ENCODE assay signal across 10 mouse cellular contexts in the genomic region with DNA sequence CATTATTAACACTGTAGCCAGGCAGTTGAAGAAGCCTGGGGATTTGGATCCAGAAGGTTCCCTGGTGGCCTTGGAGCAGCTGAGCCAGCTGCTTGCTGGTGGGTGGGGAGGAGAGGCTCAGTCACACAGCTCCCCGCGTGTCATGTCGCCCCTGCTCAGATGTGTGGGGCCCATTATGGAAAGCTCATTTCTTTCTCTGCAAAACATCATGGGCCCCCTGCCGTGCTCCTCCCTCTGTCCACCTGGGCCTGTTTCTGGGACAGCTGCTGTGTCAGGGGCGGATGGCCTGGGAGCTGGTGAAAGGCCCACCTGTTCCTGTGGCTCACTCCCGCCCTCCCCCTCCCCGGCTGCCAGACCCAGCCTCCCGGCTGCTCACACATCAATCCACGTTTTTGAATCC. TPM values are rescaled to one million over a fixed set of nuclear protein-coding genes. Genes with fewer than 3 reads are reported as not detected.
A peak's percentile ranks its signal among the peaks of the same experiment; 100 is the strongest.
DNase-seq lines count a peak whose midpoint lies in the region; ATAC-seq and TF ChIP-seq lines count a peak whose summit lies in the region.
"Had no signal": no experiment of that assay in that cellular context is flagged by ENCODE, and none has a peak within 500 bp of the region (broad histone marks: within the 10 kb centered on the region; RNA-seq: fewer than 3 reads in every experiment).

No protein-coding gene starts in this region.

- WGBS in hindbrain, embryonic 10.5 days: 43% methylated on average over 9 of the region's 9 CpGs
- WGBS in hindbrain, embryonic 14.5 days: 22% methylated on average over 9 of the region's 9 CpGs
- WGBS in embryonic facial prominence, embryonic 15.5 days: 40% methylated on average over 9 of the region's 9 CpGs
- WGBS in limb, embryonic 13.5 days: 15% methylated on average over 9 of the region's 9 CpGs
- 46% methylated on average over 9 of the region's 9 CpGs for WGBS in thymus, adult 2 months

- no peak for DNase-seq in hindbrain, embryonic 10.5 days (ENCODE audit: low spot score)
- DNase-seq in hindbrain, embryonic 14.5 days (ENCODE audit: low spot score): no peak
- peak; percentile 44 for DNase-seq in thymus, adult 2 months
- DNase-seq in right cerebral cortex, postnatal 25 days: no peak
- no peak for DNase-seq in layer of hippocampus, postnatal 10 days (ENCODE audit: low spot score in 2 of 2)

- H3K4me3 ChIP-seq in hindbrain, embryonic 10.5 days: no peak overlapping the region
- no peak overlapping the region for H3K4me3 ChIP-seq in hindbrain, embryonic 14.5 days (replicated peaks; ENCODE audit: low read length)
- no peak overlapping the region for H3K4me3 ChIP-seq in embryonic facial prominence, embryonic 15.5 days (replicated peaks)
- no peak overlapping the region for H3K4me3 ChIP-seq in limb, embryonic 13.5 days
- H3K4me3 ChIP-seq in thymus, adult 2 months (ENCODE audit: control insufficient read depth, insufficient read depth, low read length): no peak overlapping the region
- H3K4me3 ChIP-seq: intestine, embryonic 15.5 days; layer of hippocampus, adult 2 months; liver, embryonic 12.5 days had no signal

- no peak for TF ChIP-seq CTCF in thymus, adult 2 months (IDR thresholded peaks at IDR 0.05; ENCODE audit: borderline replicate concordance, control insufficient read depth, extremely low read depth, insufficient read depth, low read length, poor library complexity)

- H3K36me3 ChIP-seq in hindbrain, embryonic 10.5 days: no peaks in the 10 kb centered on the region
- H3K36me3 ChIP-seq in hindbrain, embryonic 14.5 days (replicated peaks; ENCODE audit: control insufficient read depth, insufficient read depth): no peaks in the 10 kb centered on the region
- no peaks in the 10 kb centered on the region for H3K36me3 ChIP-seq in embryonic facial prominence, embryonic 15.5 days
- no peaks in the 10 kb centered on the region for H3K36me3 ChIP-seq in limb, embryonic 13.5 days
- H3K36me3 ChIP-seq in thymus, adult 2 months (ENCODE audit: control insufficient read depth, insufficient read depth, low read length): no peaks in the 10 kb centered on the region
- H3K36me3 ChIP-seq: intestine, embryonic 15.5 days; liver, embryonic 12.5 days had no signal

- H3K27me3 ChIP-seq in hindbrain, embryonic 10.5 days (ENCODE audit: insufficient read depth, poor library complexity, severe bottlenecking): peaks cover 26% of the 10 kb centered on the region
- no peaks in the 10 kb centered on the region for H3K27me3 ChIP-seq in hindbrain, embryonic 14.5 days (ENCODE audit: control insufficient read depth, insufficient read depth, low read length)
- peaks cover 10% of the 10 kb centered on the region; the same call in 1 of the 2 replicates for H3K27me3 ChIP-seq in embryonic facial prominence, embryonic 15.5 days
- peaks cover 5% of the 10 kb centered on the region for H3K27me3 ChIP-seq in limb, embryonic 13.5 days
- no peaks in the 10 kb centered on the region for H3K27me3 ChIP-seq in thymus, adult 2 months (ENCODE audit: control insufficient read depth, insufficient read depth, low read length)

- H3K4me1 ChIP-seq in hindbrain, embryonic 10.5 days (replicated peaks): peaks cover 63% of the 10 kb centered on the region
- H3K4me1 ChIP-seq in hindbrain, embryonic 14.5 days (replicated peaks; ENCODE audit: control insufficient read depth, insufficient read depth, low read length): peaks cover 37% of the 10 kb centered on the region
- peaks cover 43% of the 10 kb centered on the region for H3K4me1 ChIP-seq in embryonic facial prominence, embryonic 15.5 days
- H3K4me1 ChIP-seq in limb, embryonic 13.5 days: peaks cover 43% of the 10 kb centered on the region
- peaks cover 33% of the 10 kb centered on the region for H3K4me1 ChIP-seq in thymus, adult 2 months (replicated peaks; ENCODE audit: control insufficient read depth, insufficient read depth, low read length)
- H3K4me1 ChIP-seq: intestine, embryonic 15.5 days; liver, embryonic 12.5 days had no signal

- no peak overlapping the region for H3K4me2 ChIP-seq in hindbrain, embryonic 14.5 days (replicated peaks)
- H3K4me2 ChIP-seq in embryonic facial prominence, embryonic 15.5 days (replicated peaks): no peak overlapping the region
- H3K4me2 ChIP-seq in limb, embryonic 13.5 days (replicated peaks): no peak overlapping the region
- H3K4me2 ChIP-seq: intestine, embryonic 15.5 days; liver, embryonic 12.5 days had no signal

- no peak overlapping the region for H3K9ac ChIP-seq in hindbrain, embryonic 14.5 days
- H3K9ac ChIP-seq in embryonic facial prominence, embryonic 15.5 days: no peak overlapping the region
- H3K9ac ChIP-seq in limb, embryonic 13.5 days: no peak overlapping the region
- H3K9ac ChIP-seq: intestine, embryonic 15.5 days; liver, embryonic 12.5 days had no signal

- no peak for ATAC-seq in hindbrain, embryonic 14.5 days (ENCODE audit: low FRiP score)
- ATAC-seq in embryonic facial prominence, embryonic 15.5 days (ENCODE audit: insufficient number of reproducible peaks, low FRiP score, low TSS enrichment, low read depth): peak; percentile 56; the same call in 1 of the 2 replicates
- peak; percentile 70 for ATAC-seq in limb, embryonic 13.5 days (ENCODE audit: low FRiP score, low read depth)
- ATAC-seq: intestine, embryonic 15.5 days; liver, embryonic 12.5 days had no signal

- H3K27ac ChIP-seq in hindbrain, embryonic 10.5 days: peak overlapping the region; percentile 46
- no peak overlapping the region for H3K27ac ChIP-seq in hindbrain, embryonic 14.5 days
- no peak overlapping the region for H3K27ac ChIP-seq in embryonic facial prominence, embryonic 15.5 days (replicated peaks)
- 0 out of 2 replicates have a peak overlapping the region, but pooled peaks have one; percentile 39 for H3K27ac ChIP-seq in limb, embryonic 13.5 days
- H3K27ac ChIP-seq in thymus, adult 2 months (ENCODE audit: control insufficient read depth, insufficient read depth, low read length): no peak overlapping the region
- H3K27ac ChIP-seq: intestine, embryonic 15.5 days; layer of hippocampus, adult 2 months; liver, embryonic 12.5 days had no signal

- H3K9me3 ChIP-seq in hindbrain, embryonic 10.5 days: no peaks in the 10 kb centered on the region
- H3K9me3 ChIP-seq in hindbrain, embryonic 14.5 days (ENCODE audit: control insufficient read depth, low read length): no peaks in the 10 kb centered on the region
- no peaks in the 10 kb centered on the region for H3K9me3 ChIP-seq in embryonic facial prominence, embryonic 15.5 days (replicated peaks)
- no peaks in the 10 kb centered on the region for H3K9me3 ChIP-seq in limb, embryonic 13.5 days
- H3K9me3 ChIP-seq: intestine, embryonic 15.5 days; liver, embryonic 12.5 days had no signal

- TF ChIP-seq POLR2A in thymus, adult 2 months (IDR thresholded peaks at IDR 0.05; ENCODE audit: control insufficient read depth, extremely low read depth, insufficient read depth, low read length, poor library complexity): no peak

RNA-seq across cellular contexts. Expression of a gene that starts 7.0 kb away (rescaled TPM):
- polyA plus RNA-seq in hindbrain, embryonic 10.5 days (2016; fragmentation: Nextera tagmentation; extraction: Ambion mirVana): 18.9 and 21.1 TPM in 2 replicates
- 6.5 and 6.8 TPM in 2 replicates for polyA plus RNA-seq in hindbrain, embryonic 14.5 days (2014; fragmentation: Nextera tagmentation; extraction: Ambion mirVana)
- 18.5 and 20.6 TPM in 2 replicates for polyA plus RNA-seq in embryonic facial prominence, embryonic 15.5 days (2015; fragmentation: Nextera tagmentation; extraction: Ambion mirVana)
- 22.6 and 23.7 TPM in 2 replicates for polyA plus RNA-seq in limb, embryonic 13.5 days (2015; fragmentation: Nextera tagmentation; extraction: Ambion mirVana)
- 2.8 and 3.1 TPM in 2 replicates for polyA plus RNA-seq in thymus, adult 2 months (2012; rRNA removed)
- total RNA-seq in layer of hippocampus, postnatal 10 days (2021): 1 to 10 TPM; 5.0 to 5.1 TPM

RNA-seq across cellular contexts. Expression of a gene that starts 16.0 kb away (rescaled TPM):
- 12.6 and 23.7 TPM in 2 replicates for polyA plus RNA-seq in hindbrain, embryonic 10.5 days (2016; fragmentation: Nextera tagmentation; extraction: Ambion mirVana)
- polyA plus RNA-seq in hindbrain, embryonic 14.5 days (2014; fragmentation: Nextera tagmentation; extraction: Ambion mirVana): 37.2 and 40.9 TPM in 2 replicates
- polyA plus RNA-seq in embryonic facial prominence, embryonic 15.5 days (2015; fragmentation: Nextera tagmentation; extraction: Ambion mirVana): 14.3 and 14.8 TPM in 2 replicates
- polyA plus RNA-seq in limb, embryonic 13.5 days (2015; fragmentation: Nextera tagmentation; extraction: Ambion mirVana): 12.3 and 12.4 TPM in 2 replicates
- 11.8 and 12.3 TPM in 2 replicates for polyA plus RNA-seq in thymus, adult 2 months (2012; rRNA removed)
- 10 to 100 TPM; 14.7 to 16.0 TPM for total RNA-seq in layer of hippocampus, postnatal 10 days (2021)

Comparison
In these comparisons a context has a peak if more than half of its experiments do, and no peak if none do; other contexts are left out.
1. H3K27ac ChIP-seq: peak in hindbrain, embryonic 10.5 days (single experiment) and limb, embryonic 13.5 days (single experiment); none in hindbrain, embryonic 14.5 days (single experiment), embryonic facial prominence, embryonic 15.5 days (single experiment) and thymus, adult 2 months (single experiment).